Mouse (Mus musculus) left cerebral cortex, adult 18-20 months (tissue): ENCODE data around the gene 4930402H24Rik. TPM values are rescaled to one million over a fixed set of nuclear protein-coding genes. Genes with fewer than 3 reads are reported as not detected.

Experiments used
- DNase-seq, 2 experiments: peaks; one replicate each; pipeline ENCODE4 v3.0.0; 2021 to 2022; ENCODE audit warnings: low spot score in 2 of 2, mixed read lengths in 1 of 2
- long read RNA-seq, 2 experiments: library from polyadenylated mRNA; stranded (forward); transcript quantifications; one replicate each; pipeline ENCODE4 v2.0.0; 2021
- total RNA-seq, 2 experiments: library from RNA; stranded (reverse); gene quantifications; 2 replicates each; pipeline ENCODE4 v1.2.3; 2021

Gene 4930402H24Rik
- total RNA-seq = 10 to 100 TPM; 68.4 to 68.5 TPM
- long read RNA-seq, experiment 1, full-length matches to known transcripts = 11 of 39 reads
- long read RNA-seq, experiment 1, partial matches to known transcripts = 5 of 39 reads
- long read RNA-seq, experiment 1, other reads (novel, unspliced or antisense) = 23 of 39 reads
- long read RNA-seq, experiment 2, full-length matches to known transcripts = 6 of 29 reads
- long read RNA-seq, experiment 2, partial matches to known transcripts = 7 of 29 reads
- long read RNA-seq, experiment 2, other reads (novel, unspliced or antisense) = 16 of 29 reads

- DNase-seq = peak; percentile 92 to 95
Observed at GRCm38 (mm10) chr2:130905751-130906583, at the start of gene 4930402H24Rik, which contains the start of gene Atrn. 4930402H24Rik (minus strand) TSS chr2:130906406. Atrn (plus strand) TSS chr2:130906495.

DNA sequence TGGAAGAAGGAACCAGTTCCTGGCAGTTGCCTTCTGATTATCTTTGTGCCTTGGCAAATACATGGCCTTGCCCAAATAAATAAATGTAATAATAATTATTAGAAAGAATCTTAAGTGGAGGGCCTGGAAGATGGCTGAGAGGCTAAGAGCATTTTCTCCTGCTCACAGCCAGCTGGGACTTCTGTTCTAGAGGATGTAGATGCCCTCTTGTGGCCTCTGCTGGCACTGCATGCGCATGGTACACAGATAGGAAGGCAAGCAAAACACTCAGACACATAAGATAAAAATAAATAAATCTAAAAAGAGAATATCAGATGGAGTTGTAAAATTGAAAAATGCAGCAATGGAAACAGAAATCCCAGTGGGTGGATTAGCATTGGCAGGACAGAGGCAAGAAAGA, 44.3 kb upstream of the 4930402H24Rik start:
- peak; percentile 94 to 97 for DNase-seq

DNA sequence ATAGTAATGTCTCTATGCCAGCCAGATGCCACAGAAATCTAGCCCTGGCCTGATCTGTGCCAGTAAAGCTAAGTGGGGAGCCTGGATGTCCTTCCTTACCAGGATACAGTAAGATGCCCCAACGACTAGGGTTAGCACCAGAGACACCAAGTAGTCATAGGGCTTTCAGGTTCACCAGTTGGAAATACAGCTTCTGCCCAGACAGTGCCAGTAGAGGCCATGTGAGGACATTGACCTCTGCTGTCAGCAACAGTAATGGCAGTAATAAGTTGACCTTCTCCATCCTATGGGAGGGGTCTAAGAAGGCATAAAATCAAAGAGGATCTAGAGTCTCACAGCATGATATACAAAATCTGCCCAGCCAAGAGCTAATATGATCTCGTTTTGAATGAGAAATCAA, 43.6 kb upstream of the 4930402H24Rik start:
- no peak for DNase-seq

- no peak for DNase-seq
Observed at GRCm38 (mm10) chr2:130932865-130933264, 26.7 kb upstream of the 4930402H24Rik start.

- DNase-seq = no peak
Observed at GRCm38 (mm10) chr2:130929994-130930393, 23.8 kb upstream of the 4930402H24Rik start.

DNA sequence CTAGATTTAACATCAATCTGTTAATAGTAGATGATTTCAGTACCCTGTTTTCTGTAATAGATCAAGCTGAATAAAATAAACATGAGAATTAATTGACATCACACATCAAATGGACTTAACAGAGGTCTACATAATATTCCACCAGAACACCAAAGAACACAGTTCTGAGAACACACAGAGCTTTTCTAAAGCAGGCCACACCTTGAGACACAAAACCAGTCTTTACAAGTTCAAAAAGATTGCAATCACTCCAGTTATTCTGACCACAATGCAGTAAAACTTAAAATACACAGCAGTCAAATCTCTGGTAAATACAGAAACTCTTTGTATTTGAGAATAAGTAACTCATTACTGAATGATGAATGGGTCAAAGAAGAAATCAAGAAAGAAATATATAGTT, 22.3 kb upstream of the 4930402H24Rik start:
- no peak for DNase-seq

GRCm38 (mm10) chr2:130928031-130928430, 21.8 kb upstream of the 4930402H24Rik start:
- no peak for DNase-seq

DNA sequence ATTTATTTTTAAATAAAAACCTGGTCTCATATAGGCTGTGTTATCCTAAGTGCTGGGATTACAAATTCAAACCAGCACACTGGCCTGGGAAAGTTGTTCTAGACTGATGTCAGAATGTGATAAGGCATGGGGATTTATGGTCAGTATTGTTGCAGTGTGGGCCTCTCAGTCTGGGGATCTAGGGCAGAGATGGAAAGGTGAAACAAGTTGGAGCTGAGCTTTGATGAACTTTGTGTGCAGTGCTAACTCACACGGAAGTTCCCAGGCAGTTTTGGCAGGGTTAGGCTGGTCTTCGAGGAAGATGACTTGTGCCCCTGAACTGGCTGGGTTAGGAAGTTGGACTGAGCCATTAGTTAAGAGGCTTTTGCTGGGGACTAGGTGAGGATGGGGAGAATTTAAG, 18.7 kb upstream of the 4930402H24Rik start:
- no peak for DNase-seq

DNA sequence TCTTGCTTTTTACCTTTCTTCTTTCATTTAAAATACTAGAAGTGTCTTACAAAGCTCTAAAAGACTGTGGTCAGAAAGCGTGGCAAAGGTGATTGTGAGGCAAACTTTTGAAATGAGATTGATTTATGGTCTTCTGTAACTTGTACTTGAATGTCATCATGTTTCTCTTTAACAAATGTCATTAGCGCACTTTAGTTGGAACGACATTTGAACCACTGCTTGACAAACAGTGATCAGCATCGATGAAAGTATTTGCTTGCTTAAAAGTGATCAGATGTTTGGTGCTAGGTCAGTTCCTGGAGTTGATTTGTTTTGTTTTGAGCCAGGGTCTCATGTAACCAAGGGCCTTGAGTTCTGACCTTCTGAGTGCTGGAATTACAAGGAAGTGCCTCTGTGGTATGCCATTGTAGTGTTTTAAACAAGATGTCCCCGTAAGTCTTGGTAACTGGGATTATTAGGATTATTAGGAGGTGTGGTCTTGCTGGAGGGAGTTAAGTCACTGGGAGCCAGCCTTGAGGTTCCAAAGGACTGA, 12.9 kb upstream of the 4930402H24Rik start:
- DNase-seq = no peak

- no peak for DNase-seq
Observed at GRCm38 (mm10) chr2:130917686-130918085, 11.5 kb upstream of the 4930402H24Rik start.

- DNase-seq = no peak
Observed at GRCm38 (mm10) chr2:130916521-130917147, 10.4 kb upstream of the 4930402H24Rik start.

DNA sequence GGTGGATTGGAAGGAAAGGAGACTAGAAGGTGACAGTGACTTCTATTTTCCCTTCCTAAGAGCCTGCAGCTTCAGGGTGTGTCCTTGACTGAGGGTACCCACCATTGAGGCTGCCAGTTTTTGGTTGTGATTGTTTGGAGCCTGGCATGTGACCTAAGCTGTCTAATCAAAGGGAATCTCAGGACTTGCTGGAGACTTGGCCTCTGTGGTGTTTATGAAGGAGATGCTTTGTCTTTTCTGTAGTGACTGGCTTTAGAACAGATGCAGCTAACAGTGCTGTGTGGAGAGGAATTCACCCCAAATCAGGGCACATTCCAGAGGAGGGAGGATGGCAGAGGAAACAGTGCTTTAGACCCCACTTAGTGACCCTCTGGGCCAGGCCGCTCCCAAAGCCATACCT, 8.7 kb upstream of the 4930402H24Rik start:
- no peak for DNase-seq

DNA sequence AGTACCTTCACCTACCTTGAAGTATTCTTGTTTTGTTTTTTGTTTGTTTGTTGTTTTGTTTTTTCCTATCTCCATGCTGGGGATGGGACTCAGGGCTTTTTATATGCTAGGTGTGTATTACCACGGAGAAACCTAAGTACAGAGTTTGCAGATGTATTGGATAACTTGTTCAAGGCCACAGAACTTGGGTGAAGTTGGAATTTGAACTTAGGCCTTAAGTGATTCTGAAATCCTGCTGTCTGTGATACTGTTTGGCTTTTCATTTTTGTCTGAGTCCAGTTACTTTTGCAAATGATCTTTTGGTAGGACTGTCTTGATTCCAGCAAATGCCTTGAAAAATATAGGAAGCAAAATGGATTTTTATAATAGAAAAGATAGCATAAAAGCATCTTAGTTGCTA, 5.5 kb upstream of the 4930402H24Rik start:
- no peak for DNase-seq

DNA sequence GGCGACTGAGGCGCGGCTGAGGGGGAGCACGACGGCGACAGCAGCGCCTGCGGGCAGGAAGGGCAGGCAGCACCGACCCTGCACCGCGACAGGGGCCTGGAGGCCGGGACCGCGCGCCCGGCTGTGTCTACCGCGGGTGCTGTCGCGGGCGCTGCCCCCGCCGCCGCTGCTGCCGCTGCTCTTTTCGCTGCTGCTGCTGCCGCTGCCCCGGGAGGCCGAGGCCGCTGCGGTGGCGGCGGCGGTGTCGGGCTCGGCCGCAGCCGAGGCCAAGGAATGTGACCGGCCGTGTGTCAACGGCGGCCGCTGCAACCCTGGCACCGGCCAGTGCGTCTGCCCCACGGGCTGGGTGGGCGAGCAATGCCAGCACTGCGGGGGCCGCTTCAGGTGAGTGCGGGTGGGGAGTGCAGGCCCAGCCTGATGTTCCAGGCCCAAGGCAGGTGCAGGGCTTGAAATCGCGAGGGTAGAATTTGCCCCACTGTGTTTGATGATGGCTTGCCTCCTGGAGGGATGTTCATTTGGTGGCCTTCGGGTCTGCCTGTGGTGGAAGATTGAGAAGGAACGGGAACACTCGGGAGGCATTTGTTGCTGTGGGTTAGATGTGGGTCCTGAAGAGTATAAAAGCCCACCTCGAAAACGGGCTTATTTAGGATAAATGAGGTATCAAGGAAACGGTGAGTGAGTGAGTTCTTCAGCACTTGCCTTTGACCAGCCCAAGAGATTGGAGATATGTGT, 544 bp upstream of the 4930402H24Rik start:
- DNase-seq = peak in 1 of 2 experiments; percentile 14

GRCm38 (mm10) chr2:130898783-130899182, 7.4 kb downstream of the 4930402H24Rik start:
- DNase-seq = no peak

- no peak for DNase-seq
Observed at GRCm38 (mm10) chr2:130897856-130898255, 8.3 kb downstream of the 4930402H24Rik start.

DNA sequence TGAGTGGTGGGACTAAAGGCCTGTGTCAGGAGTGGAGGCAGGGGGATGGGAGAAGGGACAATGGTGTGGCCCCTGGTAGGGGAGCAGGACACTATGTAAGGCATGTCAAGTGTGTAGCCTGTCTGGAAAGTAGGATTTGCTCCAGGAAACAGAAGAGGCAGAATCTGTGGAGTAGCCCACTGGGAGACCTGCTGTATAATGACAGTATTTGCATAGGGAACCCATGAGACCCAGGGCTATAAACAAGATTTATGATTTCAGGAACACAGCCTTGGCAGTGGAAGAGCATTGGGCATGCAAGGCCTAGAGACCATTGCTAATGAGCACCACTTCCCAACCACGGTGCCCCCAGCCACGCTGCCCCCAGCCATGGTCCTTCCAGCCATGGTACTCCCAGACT, 9.3 kb downstream of the 4930402H24Rik start:
- DNase-seq = no peak

DNA sequence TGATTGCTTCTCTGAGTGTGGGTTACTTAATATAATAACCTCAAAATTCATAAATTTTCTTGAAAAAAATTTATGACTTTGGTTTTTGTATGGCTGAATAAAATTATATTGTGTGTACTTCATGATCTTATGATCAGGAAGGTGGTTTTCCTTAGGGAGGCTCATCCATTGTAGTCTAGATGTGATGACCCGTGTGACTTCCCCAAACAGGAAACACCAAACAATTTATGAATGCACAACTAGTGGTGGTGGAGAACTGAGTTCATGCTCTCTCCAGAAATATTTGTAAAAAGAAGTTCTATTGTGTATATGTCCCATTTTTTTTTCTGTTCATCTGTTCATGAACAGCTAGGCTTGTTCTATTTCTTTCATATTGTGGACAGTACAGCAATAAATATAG, 18.8 kb downstream of the 4930402H24Rik start:
- no peak for DNase-seq

GRCm38 (mm10) chr2:130886983-130887382, 19.2 kb downstream of the 4930402H24Rik start:
- DNase-seq = no peak

DNA sequence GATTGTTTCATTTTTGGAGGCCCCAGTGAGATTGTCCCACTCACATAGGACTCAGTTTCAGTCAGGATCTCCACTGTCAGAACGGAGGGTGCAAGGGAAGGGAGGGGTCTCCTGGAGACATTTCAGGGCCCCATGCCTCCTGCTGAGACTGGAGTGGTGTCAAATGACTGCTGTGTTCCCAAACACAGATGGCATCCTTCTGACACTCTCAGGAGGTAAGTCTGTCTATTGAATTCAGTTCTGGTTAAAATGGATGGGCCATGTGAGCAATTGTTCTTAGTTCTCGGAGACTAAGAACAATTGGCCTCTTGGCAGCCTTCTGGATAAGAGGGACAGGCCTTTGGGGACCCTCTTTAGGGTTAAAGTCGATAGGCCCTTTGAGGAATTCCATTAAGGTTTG, 28.8 kb downstream of the 4930402H24Rik start:
- DNase-seq = no peak

DNA sequence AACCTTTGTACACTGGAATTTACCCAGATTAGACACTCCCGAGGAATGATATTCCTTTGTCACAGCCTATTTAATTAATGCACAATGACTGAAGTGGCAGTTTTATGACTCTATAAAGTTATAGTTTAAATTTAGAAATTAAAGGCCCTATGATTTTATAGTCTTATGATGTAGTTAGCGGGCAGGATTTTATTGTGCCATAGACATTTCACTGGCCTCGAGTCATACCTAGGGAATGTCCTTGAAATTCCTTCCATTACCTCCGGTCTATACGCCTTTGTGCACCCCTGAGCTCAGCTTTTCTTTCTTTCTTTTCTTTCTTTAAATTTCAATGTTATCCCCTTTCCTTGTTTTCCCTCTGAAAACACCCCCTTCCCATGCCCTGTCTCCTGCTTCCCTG, 35.3 kb downstream of the 4930402H24Rik start:
- no peak for DNase-seq
